Mouse (Mus musculus) ES-E14 (cell line): Measurements from ENCODE around the gene Gys2. TPM values are rescaled to one million over a fixed set of nuclear protein-coding genes. Genes with fewer than 3 reads are reported as not detected.

ENCODE experiments used
- DNase-seq: peaks from one replicate; pipeline ENCODE4 v3.0.0-alpha.2; 2013; ENCODE audit warnings: low read depth, low spot score
- H3K27ac ChIP-seq: 2 replicates; pipeline ENCODE4 v1.5.1; 2012; ENCODE audit warnings: low read depth, mild to moderate bottlenecking, low read length, moderate library complexity, mixed read lengths; ENCODE audit not compliant: poor library complexity, insufficient read depth, severe bottlenecking
- H3K36me3 ChIP-seq: 2 replicates; pipeline ENCODE4 v1.6.1; 2012; ENCODE audit warnings: mild to moderate bottlenecking, low read length, moderate library complexity, mixed read lengths; ENCODE audit not compliant: control insufficient read depth, poor library complexity, insufficient read depth, severe bottlenecking
- H3K4me1 ChIP-seq, 2 experiments: fragments of 150-350 bp in 1 of 2; sonication (generic) in 1 of 2; 2 replicates each; pipeline ENCODE4 v1.6.1; 2012; ENCODE audit warnings: low read length in 2 of 2, mild to moderate bottlenecking in 1 of 2, mixed read lengths in 1 of 2; ENCODE audit not compliant: control insufficient read depth in 2 of 2, insufficient read depth in 2 of 2, poor library complexity in 1 of 2
- H3K4me3 ChIP-seq, 2 experiments: fragments of 150-350 bp in 1 of 2; sonication (generic) in 1 of 2; 2 replicates each; pipeline ENCODE4 v1.5.1; 2012; ENCODE audit warnings: low read length in 2 of 2, low read depth in 1 of 2, mild to moderate bottlenecking in 1 of 2, mixed read lengths in 1 of 2; ENCODE audit not compliant: insufficient read depth in 1 of 2, poor library complexity in 1 of 2, severe bottlenecking in 1 of 2
- H3K9ac ChIP-seq: 2 replicates; pipeline ENCODE4 v1.6.1; 2012; ENCODE audit warnings: low read depth, mild to moderate bottlenecking, low read length, mixed read lengths; ENCODE audit not compliant: poor library complexity, insufficient read depth, severe bottlenecking
- H3K9me3 ChIP-seq: fragments of 150-350 bp; sonication (generic); 2 replicates; pipeline ENCODE4 v1.6.1; 2012; ENCODE audit warnings: low read depth, mild to moderate bottlenecking, low read length; ENCODE audit not compliant: control insufficient read depth, insufficient read depth
- CHD2 ChIP-seq: IDR thresholded peaks from 2 replicates; pipeline ENCODE4 v1.6.1; 2014; ENCODE audit warnings: mild to moderate bottlenecking, low read depth, low read length, inconsistent platforms
- HCFC1 ChIP-seq: IDR thresholded peaks from 2 replicates; pipeline ENCODE4 v1.6.1; 2012; ENCODE audit warnings: low read length, inconsistent platforms, borderline replicate concordance; ENCODE audit not compliant: insufficient read depth
- MAFK ChIP-seq: IDR thresholded peaks from 2 replicates; pipeline ENCODE4 v1.6.1; 2014; ENCODE audit warnings: mild to moderate bottlenecking, low read depth, low read length, inconsistent platforms; ENCODE audit not compliant: insufficient read depth
- ZC3H11A ChIP-seq: IDR thresholded peaks from 2 replicates; pipeline ENCODE4 v1.6.1; 2012; ENCODE audit warnings: low read depth, mild to moderate bottlenecking, inconsistent platforms, low read length, borderline replicate concordance
- ZNF384 ChIP-seq: IDR thresholded peaks from 2 replicates; pipeline ENCODE4 v1.6.1; 2012; ENCODE audit warnings: low read depth, low read length, inconsistent platforms
- in situ Hi-C, 2 experiments: fragments of 600-800 bp; cut with MboI; formaldehyde crosslinking; loops; one replicate each; pipeline ENCODE4 v1.15.1; 2025; ENCODE audit warnings: low sequenced_read_pairs in 2 of 2, inconsistent platforms in 1 of 2; ENCODE audit not compliant: unreplicated experiment in 2 of 2
- total RNA-seq: library from RNA; depleted of rRNA; stranded (reverse); fragments of 300-350 nt; gene quantifications from 2 replicates; pipeline ENCODE4 v1.2.3, GENCODE M21; 2012

Gene Gys2
- total RNA-seq, 1 experiment: not detected

DNA sequence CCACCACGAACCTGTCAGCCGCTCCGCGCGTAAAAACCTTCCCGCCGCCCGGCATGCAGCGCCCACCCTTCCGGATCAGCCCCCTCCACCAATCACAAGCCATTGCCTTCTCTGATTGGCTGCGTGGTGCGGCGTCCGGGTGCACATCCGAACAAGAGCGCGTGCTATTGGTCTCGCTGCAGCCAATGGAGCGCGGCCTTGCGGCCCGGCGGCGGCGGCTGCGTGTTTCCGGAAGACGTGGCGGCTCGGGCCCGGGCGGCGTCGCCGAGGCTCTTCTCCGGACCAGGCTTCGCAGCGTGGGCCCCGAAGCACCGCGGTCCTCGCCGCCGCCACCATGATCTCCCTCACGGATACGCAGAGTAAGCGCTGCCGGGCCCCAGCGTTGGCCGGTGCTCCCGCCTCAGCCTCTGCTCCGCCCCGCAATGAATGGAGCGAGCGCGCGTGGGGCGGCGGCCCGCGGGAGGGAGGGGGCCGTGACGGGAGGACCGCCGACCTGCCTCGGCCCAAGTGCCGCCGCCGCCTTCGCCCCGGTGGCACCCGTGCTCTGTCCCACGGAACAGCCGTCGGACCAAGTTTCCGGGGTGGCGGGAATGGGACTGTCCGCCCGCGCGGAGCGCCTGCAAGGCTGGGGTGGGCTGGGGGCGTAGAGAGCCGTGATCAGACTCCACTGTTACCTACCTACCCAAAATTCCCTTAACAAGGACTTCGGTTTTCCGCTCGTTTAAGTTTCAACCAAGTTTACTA lies 85.7 kb downstream of the Gys2 start, which contains the start of the genes Recql and Golt1b:
Recql (minus strand) TSS at position 77 of the 744 bp plus-strand sequence.
Golt1b (plus strand) TSS at position 211 of the 744 bp plus-strand sequence.
- H3K4me1 ChIP-seq: peaks cover 6 to 7% of the 10 kb centered on the region in 2 experiments; a peak in 2 of 4 replicates
- in situ Hi-C loops: no loop called here
- peak within 1 kb of the TSS; percentile 95 for H3K9ac ChIP-seq
- H3K27ac ChIP-seq: peak within 1 kb of the TSS; percentile 3; the same call in 1 of the 2 replicates
- no peaks in the 10 kb centered on the region for H3K9me3 ChIP-seq
- H3K4me3 ChIP-seq: peak within 1 kb of the TSS; percentile 86 to 96
- peak; percentile 89 for DNase-seq
- peak; percentile 91 for TF ChIP-seq CHD2
- no peak for TF ChIP-seq MAFK
- peaks cover 7% of the 10 kb centered on the region; the same call in 1 of the 2 replicates for H3K36me3 ChIP-seq

DNA sequence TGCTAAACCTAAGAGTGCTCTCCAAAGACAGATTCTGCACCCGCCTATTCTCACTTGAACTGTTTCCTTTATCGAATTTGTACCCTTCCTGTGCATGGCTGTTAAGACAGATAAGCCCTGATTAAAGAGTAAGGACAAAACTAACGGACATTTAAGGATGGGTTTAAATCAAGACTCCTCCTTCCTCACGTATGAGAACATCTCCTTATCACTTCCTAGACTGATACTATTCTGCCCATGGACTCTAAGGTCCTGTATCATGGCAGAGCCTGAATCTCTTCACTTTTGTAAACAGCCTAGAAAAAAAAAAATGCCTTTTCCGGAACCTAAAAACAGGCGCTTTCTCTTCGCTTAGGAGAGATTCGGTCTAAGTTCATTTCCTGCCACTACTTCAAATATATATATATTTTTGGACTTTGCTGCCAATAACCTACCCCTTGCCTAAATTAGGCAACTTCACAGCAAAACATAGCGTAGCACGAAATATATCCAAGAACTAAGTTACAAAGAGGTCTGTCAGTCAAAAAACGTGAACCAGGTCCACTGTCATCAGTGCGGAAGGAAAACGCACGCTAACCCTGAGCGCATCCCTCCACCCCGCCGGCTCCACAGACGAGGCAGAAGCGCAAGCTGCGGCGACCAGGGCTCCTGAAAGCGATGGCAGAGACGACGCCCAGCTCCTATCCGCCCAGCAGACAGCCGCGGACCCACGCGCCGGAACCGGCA lies 86.5 kb downstream of the Gys2 start:
- in situ Hi-C loops: no loop called here
- Histone ChIP-seq H3K4me1 (peaks cover 6 to 7% of the 10 kb centered on the region in 2 experiments; a peak in 2 of 4 replicates), H3K4me3 (peak overlapping the region; percentile 86 to 94), H3K9ac (peak overlapping the region; percentile 95), H3K27ac (no peak overlapping the region), H3K36me3 (peaks cover 5% of the 10 kb centered on the region; the same call in 1 of the 2 replicates), H3K9me3 (no peaks in the 10 kb centered on the region)
- DNase-seq: peak; percentile 3
- TF ChIP-seq HCFC1 (no peak), ZNF384 (no peak), ZC3H11A (no peak), MAFK (no peak), CHD2 (no peak)

DNA sequence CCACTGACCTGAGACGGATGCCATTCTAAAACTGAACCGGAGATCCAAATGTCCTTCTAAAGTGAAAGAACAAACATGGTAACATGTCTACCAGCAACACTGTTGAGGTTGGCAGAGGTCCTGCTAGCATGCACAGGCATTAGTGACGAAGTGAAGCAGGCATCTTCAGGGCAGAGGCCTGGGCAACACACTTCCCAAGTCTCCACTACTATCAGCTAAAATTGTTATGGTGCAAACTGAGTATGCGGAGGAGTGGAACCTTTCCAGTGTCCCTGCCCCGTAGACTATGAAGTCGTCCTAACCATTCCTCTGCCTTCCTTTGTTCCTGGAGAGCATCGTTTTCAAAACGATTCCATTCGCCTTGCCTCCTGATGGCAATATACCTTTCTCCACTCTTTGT lies 88.4 kb downstream of the Gys2 start:
- no peak overlapping the region for H3K9ac ChIP-seq
- peaks cover 3 to 7% of the 10 kb centered on the region in 2 experiments; a peak in 1 of 4 replicates for H3K4me1 ChIP-seq
- no peaks in the 10 kb centered on the region for H3K9me3 ChIP-seq
- H3K27ac ChIP-seq: no peak overlapping the region
- no peak for DNase-seq
- no peak overlapping the region for H3K4me3 ChIP-seq
- peaks cover 3% of the 10 kb centered on the region; the same call in 1 of the 2 replicates for H3K36me3 ChIP-seq
- TF ChIP-seq ZC3H11A (no peak), CHD2 (no peak), MAFK (no peak), ZNF384 (no peak), HCFC1 (no peak)
- in situ Hi-C loops: no loop called here

- Histone ChIP-seq H3K9me3 (no peaks in the 10 kb centered on the region), H3K4me3 (no peak overlapping the region), H3K27ac (no peak overlapping the region), H3K4me1 (peaks cover 0 to 3% of the 10 kb centered on the region in 2 experiments; a peak in 1 of 4 replicates), H3K36me3 (peaks cover 11% of the 10 kb centered on the region; the same call in 1 of the 2 replicates), H3K9ac (no peak overlapping the region)
- TF ChIP-seq HCFC1 (no peak), ZC3H11A (no peak), CHD2 (no peak), MAFK (no peak), ZNF384 (no peak)
- no peak for DNase-seq
- in situ Hi-C loops: no loop called here
These were observed 91.3 kb downstream of the Gys2 start for GRCm38 (mm10) chr6:142381615-142382014.
